Mouse (Mus musculus): ENCODE measurements around the gene Aldh1a3. TPM values are rescaled to one million over a fixed set of nuclear protein-coding genes. Genes with fewer than 3 reads are reported as not detected.

Aldh1a3 gene
- total RNA-seq, 2 experiments from 2014 or later = not detected

Other genes starting within 250 kb of the Aldh1a3 start
- not detected in 2 replicates for gene Gm10974, start 61.6 kb downstream of the Aldh1a3 start, total RNA-seq (2015; ENCODE audit: low replicate concordance)
- not detected in 2 replicates for gene Gm10974, start 61.6 kb downstream of the Aldh1a3 start, total RNA-seq (2017; ENCODE audit: low replicate concordance)
- gene Lrrk1, start 39.2 kb downstream of the Aldh1a3 start, total RNA-seq (2015; ENCODE audit: low replicate concordance) = 1.7 and 2.9 TPM in 2 replicates
- 6.4 and 6.6 TPM in 2 replicates for gene Lrrk1, start 39.2 kb downstream of the Aldh1a3 start, total RNA-seq (2017; ENCODE audit: low replicate concordance)

Data from erythroid progenitor cell, adult 5-6 weeks (primary cell).